Mouse (Mus musculus) spleen, postnatal 10 days (tissue): ENCODE measurements around the gene Dock2.
A peak's percentile ranks its signal among the peaks of the same experiment; 100 is the strongest.
"Not testable (repeated sequence)": the region's sequence is repeated elsewhere in the genome, so short reads cannot be mapped to it uniquely, and the experiment has no call there.

Experiments used
- DNase-seq, 2 experiments: peaks; one replicate each; pipeline ENCODE4 v3.0.0; 2021 to 2022; ENCODE audit warnings: low spot score in 2 of 2

Dock2 gene

GRCm38 (mm10) chr11:34783587-34784043 is at the start of gene Dock2:
Gene Dock2, minus strand, starts transcription at chr11:34783892.
- peak; percentile 50 to 71 for DNase-seq

GRCm38 (mm10) chr11:34832678-34833077 is 49.0 kb upstream of the Dock2 start:
- DNase-seq = peak in 1 of 2 experiments; percentile 11

- no peak for DNase-seq
These were observed 44.1 kb upstream of the Dock2 start for GRCm38 (mm10) chr11:34827803-34828202.

GRCm38 (mm10) chr11:34826940-34827339 is 43.2 kb upstream of the Dock2 start:
- DNase-seq = no peak

GRCm38 (mm10) chr11:34824791-34825190 is 41.1 kb upstream of the Dock2 start:
- DNase-seq = no peak

- no peak for DNase-seq
These were observed 31.1 kb upstream of the Dock2 start for GRCm38 (mm10) chr11:34814767-34815166.

- DNase-seq = no peak
These were observed 30.6 kb upstream of the Dock2 start for GRCm38 (mm10) chr11:34814319-34814718.

GRCm38 (mm10) chr11:34805026-34805425 is 21.3 kb upstream of the Dock2 start:
- not testable (repeated sequence) for DNase-seq

- DNase-seq = not testable (repeated sequence)
These were observed 14.4 kb upstream of the Dock2 start for GRCm38 (mm10) chr11:34798066-34798465.

- peak in 1 of 2 experiments; percentile 63 for DNase-seq
These were observed 12.4 kb upstream of the Dock2 start for GRCm38 (mm10) chr11:34796097-34796496.

GRCm38 (mm10) chr11:34791872-34792271 is 8.2 kb upstream of the Dock2 start:
- DNase-seq = peak in 1 of 2 experiments; percentile 47

GRCm38 (mm10) chr11:34784864-34785263 is 1.2 kb upstream of the Dock2 start:
- DNase-seq = no peak

- peak; percentile 45 to 79 for DNase-seq
These were observed 919 bp downstream of the Dock2 start for GRCm38 (mm10) chr11:34782516-34783430.

GRCm38 (mm10) chr11:34780786-34781185 is 2.9 kb downstream of the Dock2 start:
- no peak for DNase-seq

- DNase-seq = no peak
These were observed 3.7 kb downstream of the Dock2 start for GRCm38 (mm10) chr11:34779966-34780365.

- DNase-seq = no peak
These were observed 5.3 kb downstream of the Dock2 start for GRCm38 (mm10) chr11:34778351-34778750.

- no peak for DNase-seq
These were observed 6.2 kb downstream of the Dock2 start for GRCm38 (mm10) chr11:34777529-34777928.

GRCm38 (mm10) chr11:34776054-34776453 is 7.6 kb downstream of the Dock2 start:
- no peak for DNase-seq

GRCm38 (mm10) chr11:34774636-34775035 is 9.1 kb downstream of the Dock2 start:
- DNase-seq = no peak

GRCm38 (mm10) chr11:34773304-34773895 is 10.3 kb downstream of the Dock2 start:
- DNase-seq = peak in 1 of 2 experiments; percentile 43

GRCm38 (mm10) chr11:34771221-34771986 is 12.3 kb downstream of the Dock2 start:
- DNase-seq = peak; percentile 22 to 51

GRCm38 (mm10) chr11:34770666-34771065 is 13.0 kb downstream of the Dock2 start:
- peak in 1 of 2 experiments; percentile 22 for DNase-seq
